Mouse (Mus musculus): ENCODE measurements around the gene Cntrob. TPM values are rescaled to one million over a fixed set of nuclear protein-coding genes. Genes with fewer than 3 reads are reported as not detected.

Cntrob gene
- total RNA-seq, 2 experiments from 2014 or later = 2.9 to 16.9 TPM

GRCm38 (mm10) chr11:69311266-69311665 is 12.3 kb downstream of the Cntrob start:
- ATAC-seq (replicated peaks; ENCODE audit: low FRiP score, poor library complexity, severe bottlenecking) = no peak

- ATAC-seq (replicated peaks; ENCODE audit: low FRiP score, poor library complexity, severe bottlenecking) = no peak
These were observed 17.5 kb downstream of the Cntrob start for GRCm38 (mm10) chr11:69306039-69306438.

GRCm38 (mm10) chr11:69305291-69305690 is 18.3 kb downstream of the Cntrob start:
- ATAC-seq (replicated peaks; ENCODE audit: low FRiP score, poor library complexity, severe bottlenecking) = no peak

- ATAC-seq (replicated peaks; ENCODE audit: low FRiP score, poor library complexity, severe bottlenecking) = no peak
These were observed 20.8 kb downstream of the Cntrob start for GRCm38 (mm10) chr11:69302817-69303216.

GRCm38 (mm10) chr11:69298231-69298630 is 25.3 kb downstream of the Cntrob start:
- no peak for ATAC-seq (replicated peaks; ENCODE audit: low FRiP score, poor library complexity, severe bottlenecking)

GRCm38 (mm10) chr11:69297799-69298198 is 25.8 kb downstream of the Cntrob start:
- no peak for ATAC-seq (replicated peaks; ENCODE audit: low FRiP score, poor library complexity, severe bottlenecking)

- ATAC-seq (replicated peaks; ENCODE audit: low FRiP score, poor library complexity, severe bottlenecking) = no peak
These were observed 28.3 kb downstream of the Cntrob start for GRCm38 (mm10) chr11:69295286-69295685.

GRCm38 (mm10) chr11:69291111-69291510 is 32.5 kb downstream of the Cntrob start:
- ATAC-seq (replicated peaks; ENCODE audit: low FRiP score, poor library complexity, severe bottlenecking) = no peak

- ATAC-seq (replicated peaks; ENCODE audit: low FRiP score, poor library complexity, severe bottlenecking) = no peak
These were observed 46.3 kb downstream of the Cntrob start for GRCm38 (mm10) chr11:69277267-69277666.

GRCm38 (mm10) chr11:69276081-69276480 is 47.5 kb downstream of the Cntrob start:
- no peak for ATAC-seq (replicated peaks; ENCODE audit: low FRiP score, poor library complexity, severe bottlenecking)

- ATAC-seq (replicated peaks; ENCODE audit: low FRiP score, poor library complexity, severe bottlenecking) = no peak
These were observed 47.9 kb downstream of the Cntrob start for GRCm38 (mm10) chr11:69275650-69276049.

GRCm38 (mm10) chr11:69272122-69272740 is 51.3 kb downstream of the Cntrob start:
- ATAC-seq (replicated peaks; ENCODE audit: low FRiP score, poor library complexity, severe bottlenecking) = peak; percentile 58

- ATAC-seq (replicated peaks; ENCODE audit: low FRiP score, poor library complexity, severe bottlenecking) = peak; percentile 68; the same call in 1 of the 2 replicates
These were observed 54.0 kb downstream of the Cntrob start for GRCm38 (mm10) chr11:69269575-69269974.

GRCm38 (mm10) chr11:69268100-69268499 is 55.5 kb downstream of the Cntrob start:
- no peak for ATAC-seq (replicated peaks; ENCODE audit: low FRiP score, poor library complexity, severe bottlenecking)

GRCm38 (mm10) chr11:69267341-69267740 is 56.2 kb downstream of the Cntrob start:
- 0 out of 2 replicates have a peak, but pooled peaks have one; percentile 23 for ATAC-seq (replicated peaks; ENCODE audit: low FRiP score, poor library complexity, severe bottlenecking)

- ATAC-seq (replicated peaks; ENCODE audit: low FRiP score, poor library complexity, severe bottlenecking) = no peak
These were observed 57.3 kb downstream of the Cntrob start for GRCm38 (mm10) chr11:69266253-69266652.

- ATAC-seq (replicated peaks; ENCODE audit: low FRiP score, poor library complexity, severe bottlenecking) = no peak
These were observed 58.2 kb downstream of the Cntrob start for GRCm38 (mm10) chr11:69265410-69265809.

- no peak for ATAC-seq (replicated peaks; ENCODE audit: low FRiP score, poor library complexity, severe bottlenecking)
These were observed 59.3 kb downstream of the Cntrob start for GRCm38 (mm10) chr11:69264276-69264675.

- no peak for ATAC-seq (replicated peaks; ENCODE audit: low FRiP score, poor library complexity, severe bottlenecking)
These were observed 63.5 kb downstream of the Cntrob start for GRCm38 (mm10) chr11:69260111-69260510.

- peak; percentile 85 for ATAC-seq (replicated peaks; ENCODE audit: low FRiP score, poor library complexity, severe bottlenecking)
These were observed 65.3 kb downstream of the Cntrob start for GRCm38 (mm10) chr11:69258287-69258686.

GRCm38 (mm10) chr11:69257807-69258206 is 65.8 kb downstream of the Cntrob start:
- peak; percentile 62; the same call in 1 of the 2 replicates for ATAC-seq (replicated peaks; ENCODE audit: low FRiP score, poor library complexity, severe bottlenecking)

GRCm38 (mm10) chr11:69257072-69257471 is 66.5 kb downstream of the Cntrob start:
- ATAC-seq (replicated peaks; ENCODE audit: low FRiP score, poor library complexity, severe bottlenecking) = no peak
